Comparison of ENCODE assay signal across 16 mouse cellular contexts in the genomic region with DNA sequence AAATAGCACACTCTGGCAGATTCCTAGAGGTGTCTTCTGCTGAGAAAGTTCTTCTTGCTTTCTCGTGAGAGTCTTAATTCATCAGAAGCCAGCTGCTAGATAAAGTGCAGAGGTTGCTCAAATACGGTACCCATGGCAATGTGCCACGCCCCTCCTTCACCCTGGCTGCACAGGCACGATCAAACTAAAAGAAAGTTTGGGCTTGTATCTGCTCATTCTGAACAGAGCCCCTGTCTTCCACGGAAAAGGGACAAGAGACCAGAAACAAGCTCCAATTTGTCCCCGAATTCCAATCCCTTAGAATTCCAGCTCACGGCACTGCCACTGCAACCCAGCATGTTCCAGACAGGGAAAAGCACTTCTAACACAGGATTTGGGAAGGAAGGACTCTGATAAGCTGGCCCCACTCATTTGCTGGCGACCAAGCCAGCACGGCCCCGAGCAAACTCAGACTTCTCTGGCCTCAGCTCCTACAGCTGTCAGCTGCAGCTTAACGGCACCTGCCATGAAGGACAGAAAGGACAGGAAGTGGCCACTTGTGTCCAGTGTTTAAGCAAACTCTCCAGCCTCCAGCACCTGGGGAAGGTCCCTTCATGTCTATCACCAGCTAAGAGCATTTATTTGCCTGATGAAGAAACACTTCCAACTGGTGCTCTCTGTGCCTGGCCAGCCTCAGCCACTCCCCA. TPM values are rescaled to one million over a fixed set of nuclear protein-coding genes. Genes with fewer than 3 reads are reported as not detected.
DNase-seq lines count a peak whose midpoint lies in the region; ATAC-seq and TF ChIP-seq lines count a peak whose summit lies in the region.
"Had no signal": no experiment of that assay in that cellular context is flagged by ENCODE, and none has a peak within 500 bp of the region (broad histone marks: within the 10 kb centered on the region; RNA-seq: fewer than 3 reads in every experiment).

No protein-coding gene starts in this region.

- 41% methylated on average over 11 of the region's 11 CpGs for WGBS in intestine, embryonic 15.5 days
- WGBS in lung, embryonic 14.5 days, result 32% methylated on average over 11 of the region's 11 CpGs
- WGBS in midbrain, embryonic 11.5 days, result 77% methylated on average over 11 of the region's 11 CpGs

- peak overlapping the region; percentile 48 for H3K27ac ChIP-seq in intestine, embryonic 15.5 days
- peak overlapping the region; percentile 54; the same call in 1 of the 2 replicates for H3K27ac ChIP-seq in lung, embryonic 14.5 days (ENCODE audit: low read depth)
- no peak overlapping the region for H3K27ac ChIP-seq in midbrain, embryonic 11.5 days (ENCODE audit: low read depth, low read length)
- H3K27ac ChIP-seq: embryonic facial prominence, embryonic 12.5 days; left cerebral cortex, adult 2 months had no signal

- no peak for TF ChIP-seq CTCF in lung, embryonic 14.5 days (IDR thresholded peaks at IDR 0.05; ENCODE audit: low read depth)

- no peaks in the 10 kb centered on the region for H3K9me3 ChIP-seq in intestine, embryonic 15.5 days
- no peaks in the 10 kb centered on the region for H3K9me3 ChIP-seq in lung, embryonic 14.5 days (ENCODE audit: low read depth, low read length)
- no peaks in the 10 kb centered on the region for H3K9me3 ChIP-seq in midbrain, embryonic 11.5 days (ENCODE audit: control insufficient read depth, low read length)
- H3K9me3 ChIP-seq: embryonic facial prominence, embryonic 12.5 days had no signal

- peak; percentile 49 for DNase-seq in ovary, postnatal 36 days (ENCODE audit: low spot score)
- DNase-seq in ovary, postnatal 10 days (ENCODE audit: low spot score), result no peak
- peak; percentile 55 for DNase-seq in lung, embryonic 14.5 days
- DNase-seq in midbrain, embryonic 11.5 days (ENCODE audit: low spot score, missing footprints), result no peak
- no peak for DNase-seq in c-Kit-positive CD71-positive TER-119-positive erythroid progenitor cells, embryonic 14.5 days (ENCODE audit: low spot score)
- no peak for DNase-seq in layer of hippocampus, postnatal 36 days
- DNase-seq: forebrain, postnatal 0 days; right cerebral cortex, postnatal 4 days had no signal

- no peaks in the 10 kb centered on the region for H3K36me3 ChIP-seq in intestine, embryonic 15.5 days
- no peaks in the 10 kb centered on the region for H3K36me3 ChIP-seq in lung, embryonic 14.5 days (ENCODE audit: insufficient read depth)
- no peaks in the 10 kb centered on the region for H3K36me3 ChIP-seq in midbrain, embryonic 11.5 days (ENCODE audit: control insufficient read depth, insufficient read depth, low read length)
- H3K36me3 ChIP-seq: embryonic facial prominence, embryonic 12.5 days had no signal

- peak overlapping the region; percentile 48 for H3K4me2 ChIP-seq in intestine, embryonic 15.5 days (replicated peaks)
- H3K4me2 ChIP-seq in lung, embryonic 14.5 days, result peak overlapping the region; percentile 38
- no peak overlapping the region for H3K4me2 ChIP-seq in midbrain, embryonic 11.5 days
- H3K4me2 ChIP-seq: embryonic facial prominence, embryonic 12.5 days had no signal

- no peak for ATAC-seq in intestine, embryonic 15.5 days
- peak; percentile 67 for ATAC-seq in lung, embryonic 14.5 days (ENCODE audit: insufficient read depth)
- no peak for ATAC-seq in midbrain, embryonic 11.5 days (ENCODE audit: low FRiP score)
- ATAC-seq: activated CD4-positive, CD25-positive, alpha-beta regulatory T cell, adult 4 months; forebrain, postnatal 0 days; hindbrain, embryonic 16.5 days had no signal

- peaks cover 20% of the 10 kb centered on the region for H3K4me1 ChIP-seq in intestine, embryonic 15.5 days (replicated peaks)
- no peaks in the 10 kb centered on the region for H3K4me1 ChIP-seq in lung, embryonic 14.5 days (ENCODE audit: insufficient read depth)
- peaks cover 1% of the 10 kb centered on the region; the same call in 1 of the 2 replicates for H3K4me1 ChIP-seq in midbrain, embryonic 11.5 days (ENCODE audit: control insufficient read depth, insufficient read depth, low read length)
- H3K4me1 ChIP-seq: embryonic facial prominence, embryonic 12.5 days had no signal

- H3K27me3 ChIP-seq in intestine, embryonic 15.5 days (replicated peaks), result peaks cover 2% of the 10 kb centered on the region; the same call in 1 of the 2 replicates
- peaks cover 7% of the 10 kb centered on the region for H3K27me3 ChIP-seq in lung, embryonic 14.5 days (ENCODE audit: insufficient read depth, low read length)
- H3K27me3 ChIP-seq in midbrain, embryonic 11.5 days (ENCODE audit: control insufficient read depth, insufficient read depth, low read length), result peaks cover 11% of the 10 kb centered on the region

- H3K9ac ChIP-seq in intestine, embryonic 15.5 days, result no peak overlapping the region
- H3K9ac ChIP-seq in lung, embryonic 14.5 days, result no peak overlapping the region
- no peak overlapping the region for H3K9ac ChIP-seq in midbrain, embryonic 11.5 days (ENCODE audit: low read length)
- H3K9ac ChIP-seq: embryonic facial prominence, embryonic 12.5 days; forebrain, postnatal 0 days had no signal

- H3K4me3 ChIP-seq in intestine, embryonic 15.5 days (replicated peaks), result 0 out of 2 replicates have a peak overlapping the region, but pooled peaks have one; percentile 2
- H3K4me3 ChIP-seq in lung, embryonic 14.5 days (ENCODE audit: low read depth, low read length), result peak overlapping the region; percentile 8; the same call in 1 of the 2 replicates
- no peak overlapping the region for H3K4me3 ChIP-seq in midbrain, embryonic 11.5 days (ENCODE audit: low read depth, low read length)
- H3K4me3 ChIP-seq: embryonic facial prominence, embryonic 12.5 days; left cerebral cortex, adult 2 months had no signal

RNA-seq across cellular contexts. Expression of a gene that starts 4.9 kb away (rescaled TPM):
- 28.9 and 31.8 TPM in 2 replicates for polyA plus RNA-seq in intestine, embryonic 15.5 days (2015; fragmentation: Nextera tagmentation; extraction: Ambion mirVana)
- polyA plus RNA-seq in lung, embryonic 14.5 days (2014; fragmentation: Nextera tagmentation; extraction: Ambion mirVana), result 13.9 and 15.4 TPM in 2 replicates
- not detected in 2 replicates for polyA plus RNA-seq in midbrain, embryonic 11.5 days (2014; fragmentation: Nextera tagmentation; extraction: Ambion mirVana)
- total RNA-seq in layer of hippocampus, postnatal 36 days (2021), result 1 to 10 TPM; 1.1 to 1.4 TPM
- total RNA-seq: forebrain, postnatal 0 days had no signal
- polyA plus RNA-seq: embryonic facial prominence, embryonic 12.5 days; forebrain, postnatal 0 days; neural tube, embryonic 11.5 days had no signal

RNA-seq across cellular contexts. Expression of a gene that starts 52.5 kb away (rescaled TPM):
- polyA plus RNA-seq in intestine, embryonic 15.5 days (2015; fragmentation: Nextera tagmentation; extraction: Ambion mirVana), result 0.06 and 0.09 TPM in 2 replicates
- polyA plus RNA-seq in lung, embryonic 14.5 days (2014; fragmentation: Nextera tagmentation; extraction: Ambion mirVana), result 0.08 TPM in 1 of 2 replicates, not detected in the other
- polyA plus RNA-seq in midbrain, embryonic 11.5 days (2014; fragmentation: Nextera tagmentation; extraction: Ambion mirVana), result not detected in 2 replicates
- under 1 TPM in 1 of 2 experiments, not detected in 1; 0.15 TPM for total RNA-seq in layer of hippocampus, postnatal 36 days (2021)
- polyA plus RNA-seq: activated CD4-positive, CD25-positive, alpha-beta regulatory T cell, adult 4 months; embryonic facial prominence, embryonic 12.5 days; forebrain, postnatal 0 days; liver, embryonic 16.5 days; neural tube, embryonic 11.5 days; thymus, postnatal 0 days had no signal

Comparison
In these comparisons a context has a peak if more than half of its experiments do, and no peak if none do; other contexts are left out.
1. DNase-seq: peak in ovary, postnatal 36 days (single experiment) and lung, embryonic 14.5 days (single experiment); none in ovary, postnatal 10 days (single experiment), midbrain, embryonic 11.5 days (single experiment), c-Kit-positive CD71-positive TER-119-positive erythroid progenitor cells, embryonic 14.5 days (single experiment) and layer of hippocampus, postnatal 36 days (0 of 2).
2. RNA of a gene that starts 4.9 kb away (polyA plus RNA-seq): 28.9 to 31.8 TPM in intestine, embryonic 15.5 days and 13.9 to 15.4 TPM in lung, embryonic 14.5 days; not detected in midbrain, embryonic 11.5 days; every median in the first group is over 10 times any median in the second.